Mouse (Mus musculus) kidney, adult 2 months (tissue): ENCODE data around the gene Gimap1. TPM values are rescaled to one million over a fixed set of nuclear protein-coding genes. Genes with fewer than 3 reads are reported as not detected.

Experiments
- DNase-seq: peaks from one replicate; pipeline ENCODE4 v3.0.0; 2021
- H3K27ac ChIP-seq: fragments of 200-500 bp; 2 replicates; pipeline ENCODE4 v1.5.1; 2012; ENCODE audit warnings: low read depth, low read length, control low read depth, inconsistent platforms; ENCODE audit not compliant: insufficient read depth
- H3K27me3 ChIP-seq: fragments of 200-500 bp; replicated peaks from 2 replicates; pipeline ENCODE4 v1.6.1; 2012; ENCODE audit warnings: mild to moderate bottlenecking, moderate library complexity, low read length, inconsistent platforms; ENCODE audit not compliant: control insufficient read depth, insufficient read depth
- H3K36me3 ChIP-seq: fragments of 200-500 bp; 2 replicates; pipeline ENCODE4 v1.6.1; 2012; ENCODE audit warnings: mild to moderate bottlenecking, moderate library complexity, low read length, inconsistent platforms; ENCODE audit not compliant: control insufficient read depth, insufficient read depth
- H3K4me1 ChIP-seq: fragments of 200-500 bp; 2 replicates; pipeline ENCODE4 v1.6.1; 2011; ENCODE audit warnings: low read length; ENCODE audit not compliant: control insufficient read depth, insufficient read depth
- H3K4me3 ChIP-seq: fragments of 200-500 bp; 2 replicates; pipeline ENCODE4 v1.5.1; 2011; ENCODE audit warnings: mild to moderate bottlenecking, low read depth, low read length, control low read depth; ENCODE audit not compliant: insufficient read depth
- CTCF ChIP-seq: fragments of 200-500 bp; conservative IDR thresholded peaks from 2 replicates; pipeline ENCODE4 v1.5.1; 2011; ENCODE audit warnings: low read depth, mild to moderate bottlenecking, control low read depth, low read length, moderate library complexity, mixed read lengths; ENCODE audit not compliant: insufficient read depth, insufficient read length
- POLR2A ChIP-seq: fragments of 200-500 bp; IDR thresholded peaks from one replicate; pipeline ENCODE4 v1.6.1; 2011; ENCODE audit warnings: low read depth, low read length, control low read depth
- WGBS: fragments of 180-500 bp; shearing (Covaris S2); methylation state at CpG from one replicate; pipeline ENCODE4 v1.1.7; 2018; 5-methylcytosine and 5-hydroxymethylcytosine counted together
- polyA plus RNA-seq: library from polyadenylated mRNA; depleted of rRNA; stranded (reverse); fragments of >200 nt; gene quantifications from 2 replicates; pipeline ENCODE4 v1.2.3, GENCODE M21; 2012

The Gimap1 gene
- polyA plus RNA-seq, 1 experiment, result 10.0 TPM

GRCm38 (mm10) chr6:48700251-48701075, 38.4 kb upstream of the Gimap1 start:
- 51% methylated on average over 5 of the region's 5 CpGs for WGBS
- peak; percentile 85 for DNase-seq
- H3K4me3 ChIP-seq, result peak overlapping the region; percentile 35; the same call in 1 of the 2 replicates
- H3K27ac ChIP-seq, result peak overlapping the region; percentile 99
- TF ChIP-seq POLR2A (no peak), CTCF (no peak)
- H3K27me3 ChIP-seq, result no peaks in the 10 kb centered on the region
- peaks cover 2% of the 10 kb centered on the region; the same call in 1 of the 2 replicates for H3K4me1 ChIP-seq
- peaks cover 1% of the 10 kb centered on the region; the same call in 1 of the 2 replicates for H3K36me3 ChIP-seq

GRCm38 (mm10) chr6:48702146-48702545, 36.7 kb upstream of the Gimap1 start:
- 83% methylated on average over 7 of the region's 7 CpGs for WGBS
- DNase-seq, result no peak
- H3K4me1 ChIP-seq, result peaks cover 2% of the 10 kb centered on the region; the same call in 1 of the 2 replicates
- H3K27ac ChIP-seq, result peak overlapping the region; percentile 70
- no peak for TF ChIP-seq POLR2A
- TF ChIP-seq CTCF, result no peak
- H3K27me3 ChIP-seq, result no peaks in the 10 kb centered on the region
- H3K4me3 ChIP-seq, result no peak overlapping the region
- H3K36me3 ChIP-seq, result peaks cover 1% of the 10 kb centered on the region; the same call in 1 of the 2 replicates

GRCm38 (mm10) chr6:48702601-48703000, 36.3 kb upstream of the Gimap1 start:
- WGBS, result 62% methylated on average over 5 of the region's 5 CpGs
- no peak overlapping the region for H3K4me3 ChIP-seq
- no peaks in the 10 kb centered on the region for H3K27me3 ChIP-seq
- 0 out of 2 replicates have a peak, but pooled peaks cover 2% of the 10 kb centered on the region for H3K4me1 ChIP-seq
- peaks cover 1% of the 10 kb centered on the region; the same call in 1 of the 2 replicates for H3K36me3 ChIP-seq
- H3K27ac ChIP-seq, result peak overlapping the region; percentile 70
- TF ChIP-seq POLR2A (no peak), CTCF (no peak; the same call in 1 of the 2 replicates)
- DNase-seq, result peak; percentile 38

GRCm38 (mm10) chr6:48704146-48704545, 34.7 kb upstream of the Gimap1 start:
- Histone ChIP-seq H3K27ac (peak overlapping the region; percentile 67; the same call in 1 of the 2 replicates), H3K27me3 (no peaks in the 10 kb centered on the region), H3K4me3 (no peak overlapping the region), H3K36me3 (peaks cover 1% of the 10 kb centered on the region; the same call in 1 of the 2 replicates), H3K4me1 (0 out of 2 replicates have a peak, but pooled peaks cover 2% of the 10 kb centered on the region)
- TF ChIP-seq CTCF (no peak), POLR2A (no peak)
- no peak for DNase-seq

GRCm38 (mm10) chr6:48706130-48706529, 32.7 kb upstream of the Gimap1 start:
- DNase-seq, result no peak
- H3K27me3 ChIP-seq, result no peaks in the 10 kb centered on the region
- 54% methylated on average over 3 of the region's 3 CpGs for WGBS
- no peaks in the 10 kb centered on the region for H3K4me1 ChIP-seq
- TF ChIP-seq POLR2A, result no peak
- no peak for TF ChIP-seq CTCF
- H3K4me3 ChIP-seq, result peak overlapping the region; percentile 31
- H3K27ac ChIP-seq, result peak overlapping the region; percentile 67
- peaks cover 1% of the 10 kb centered on the region; the same call in 1 of the 2 replicates for H3K36me3 ChIP-seq

- 70% methylated on average over 2 of the region's 2 CpGs for WGBS
- no peak for DNase-seq
- Histone ChIP-seq H3K4me3 (no peak within 1 kb of the TSS), H3K36me3 (no peaks in the 10 kb centered on the region), H3K27me3 (no peaks in the 10 kb centered on the region), H3K4me1 (no peaks in the 10 kb centered on the region), H3K27ac (no peak within 1 kb of the TSS)
- no peak for TF ChIP-seq POLR2A
- TF ChIP-seq CTCF, result no peak
Measured at GRCm38 (mm10) chr6:48718455-48718854, 20.4 kb upstream of the Gimap1 start, which contains the start of the genes Gm28053 and Gimap7. TSS of gene Gm28053 (plus strand) at chr6:48718607. TSS of gene Gimap7 (plus strand) at chr6:48718621.

GRCm38 (mm10) chr6:48720326-48720725, 18.5 kb upstream of the Gimap1 start:
- no peaks in the 10 kb centered on the region for H3K36me3 ChIP-seq
- no peak for TF ChIP-seq CTCF
- TF ChIP-seq POLR2A, result no peak
- H3K4me1 ChIP-seq, result no peaks in the 10 kb centered on the region
- H3K27ac ChIP-seq, result no peak overlapping the region
- no peak for DNase-seq
- H3K4me3 ChIP-seq, result no peak overlapping the region
- no peaks in the 10 kb centered on the region for H3K27me3 ChIP-seq
- 73% methylated on average over 4 of the region's 4 CpGs for WGBS
